Mouse (Mus musculus) forebrain, embryonic 10.5 days (tissue): ENCODE data around the gene Rere. TPM values are rescaled to one million over a fixed set of nuclear protein-coding genes. Genes with fewer than 3 reads are reported as not detected.

Experiments
- DNase-seq: peaks from one replicate; pipeline ENCODE4 v3.0.0-alpha.2; 2017; ENCODE audit warnings: low spot score; ENCODE audit errors: extremely low spot score
- H3K27ac ChIP-seq: fragments of 300-500 bp; sonication (generic); 2 replicates; pipeline ENCODE4 v1.5.1; 2016; ENCODE audit warnings: mild to moderate bottlenecking
- H3K27me3 ChIP-seq: fragments of 300-500 bp; sonication (generic); 2 replicates; pipeline ENCODE4 v1.6.1; 2016; ENCODE audit warnings: mild to moderate bottlenecking; ENCODE audit not compliant: poor library complexity, severe bottlenecking
- H3K36me3 ChIP-seq: fragments of 300-500 bp; sonication (generic); replicated peaks from 2 replicates; pipeline ENCODE4 v1.6.1; 2016; ENCODE audit warnings: mild to moderate bottlenecking, moderate library complexity
- H3K4me1 ChIP-seq: fragments of 300-500 bp; sonication (generic); 2 replicates; pipeline ENCODE4 v1.6.1; 2016
- H3K4me3 ChIP-seq: fragments of 300-500 bp; sonication (generic); 2 replicates; pipeline ENCODE4 v1.5.1; 2016; ENCODE audit warnings: mild to moderate bottlenecking, moderate library complexity
- H3K9me3 ChIP-seq: fragments of 300-500 bp; sonication (generic); 2 replicates; pipeline ENCODE4 v1.6.1; 2016; ENCODE audit warnings: mild to moderate bottlenecking, moderate library complexity
- WGBS: fragments of 180-500 bp; shearing (Covaris S2); methylation state at CpG from one replicate; pipeline ENCODE4 v1.1.7; 2016; 5-methylcytosine and 5-hydroxymethylcytosine counted together
- polyA plus RNA-seq: library from polyadenylated mRNA; unstranded; fragments of >200 nt; fragmentation: Nextera tagmentation; extraction: Ambion mirVana; gene quantifications from 2 replicates; pipeline ENCODE4 v1.2.1, GENCODE M21; 2016

The Rere gene
- polyA plus RNA-seq, 1 experiment from 2014 or later: 31.1 TPM

DNA sequence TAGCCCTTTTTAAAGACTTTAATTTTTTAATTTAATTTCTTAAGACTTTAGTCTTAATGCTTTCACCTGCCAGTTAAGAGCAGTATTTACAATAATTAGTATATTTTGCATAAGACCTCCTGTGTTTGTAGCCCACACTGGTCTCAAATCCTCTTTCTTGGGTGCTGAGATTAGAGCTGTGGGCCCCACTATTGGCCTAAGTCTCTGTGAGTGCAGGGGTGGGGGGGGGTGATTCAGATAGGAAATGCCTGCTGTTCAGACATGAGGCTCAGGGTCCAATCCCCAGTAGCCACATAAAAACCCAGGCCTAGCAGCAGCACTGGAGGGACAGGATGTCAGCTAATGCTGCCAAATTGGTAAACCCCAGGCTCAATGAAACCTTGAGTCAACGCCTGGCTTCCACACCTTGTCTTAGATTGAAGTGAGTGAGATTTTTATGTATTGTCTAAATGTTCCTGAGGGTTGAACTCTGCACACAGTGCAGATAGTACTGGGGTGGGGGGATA is 41.0 kb upstream of the Rere start:
- peaks cover 69% of the 10 kb centered on the region for H3K36me3 ChIP-seq
- peak overlapping the region; percentile 93 for H3K4me3 ChIP-seq
- no peak overlapping the region for H3K27ac ChIP-seq
- no peaks in the 10 kb centered on the region for H3K9me3 ChIP-seq
- 86% methylated on average over 1 of the region's 1 CpGs for WGBS
- no peak for DNase-seq
- H3K27me3 ChIP-seq: no peaks in the 10 kb centered on the region
- peaks cover 70% of the 10 kb centered on the region for H3K4me1 ChIP-seq

- no peak overlapping the region for H3K27ac ChIP-seq
- peaks cover 58% of the 10 kb centered on the region for H3K4me1 ChIP-seq
- peaks cover 82% of the 10 kb centered on the region for H3K36me3 ChIP-seq
- peak overlapping the region; percentile 2; the same call in 1 of the 2 replicates for H3K4me3 ChIP-seq
- no peaks in the 10 kb centered on the region for H3K9me3 ChIP-seq
- H3K27me3 ChIP-seq: no peaks in the 10 kb centered on the region
- WGBS: 70% methylated on average over 4 of the region's 4 CpGs
- no peak for DNase-seq
Measured at GRCm38 (mm10) chr4:150241708-150242107, 39.7 kb upstream of the Rere start.

GRCm38 (mm10) chr4:150242745-150243144 is 38.7 kb upstream of the Rere start:
- H3K36me3 ChIP-seq: peaks cover 92% of the 10 kb centered on the region
- DNase-seq: no peak
- H3K4me3 ChIP-seq: no peak overlapping the region
- H3K27me3 ChIP-seq: no peaks in the 10 kb centered on the region
- 89% methylated on average over 5 of the region's 5 CpGs for WGBS
- H3K4me1 ChIP-seq: peaks cover 55% of the 10 kb centered on the region
- H3K27ac ChIP-seq: no peak overlapping the region
- no peaks in the 10 kb centered on the region for H3K9me3 ChIP-seq

DNA sequence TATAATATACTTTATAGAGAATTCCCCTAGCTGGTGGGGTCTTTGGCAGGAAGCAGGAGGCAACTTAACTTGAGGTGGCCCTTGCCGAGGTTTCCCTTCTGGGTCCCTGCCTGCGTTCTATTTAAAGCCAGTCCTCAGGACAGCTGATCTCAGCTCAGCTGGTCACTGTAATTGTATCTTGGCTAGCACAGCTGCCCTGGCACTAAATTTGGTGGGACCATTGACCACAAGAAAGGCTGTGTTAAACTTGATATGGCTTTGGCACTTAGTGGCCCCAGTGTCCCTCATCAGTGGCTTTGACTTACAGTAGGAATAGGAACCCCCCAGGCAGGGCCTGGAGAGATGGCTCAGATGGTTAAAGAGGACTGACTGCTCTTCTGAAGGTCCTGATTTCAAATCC is 35.6 kb upstream of the Rere start:
- H3K9me3 ChIP-seq: no peaks in the 10 kb centered on the region
- DNase-seq: no peak
- peaks cover 43% of the 10 kb centered on the region for H3K4me1 ChIP-seq
- no peak overlapping the region for H3K4me3 ChIP-seq
- peaks cover 100% of the 10 kb centered on the region for H3K36me3 ChIP-seq
- WGBS: 75% methylated on average over 2 of the region's 2 CpGs
- H3K27ac ChIP-seq: no peak overlapping the region
- no peaks in the 10 kb centered on the region for H3K27me3 ChIP-seq

DNA sequence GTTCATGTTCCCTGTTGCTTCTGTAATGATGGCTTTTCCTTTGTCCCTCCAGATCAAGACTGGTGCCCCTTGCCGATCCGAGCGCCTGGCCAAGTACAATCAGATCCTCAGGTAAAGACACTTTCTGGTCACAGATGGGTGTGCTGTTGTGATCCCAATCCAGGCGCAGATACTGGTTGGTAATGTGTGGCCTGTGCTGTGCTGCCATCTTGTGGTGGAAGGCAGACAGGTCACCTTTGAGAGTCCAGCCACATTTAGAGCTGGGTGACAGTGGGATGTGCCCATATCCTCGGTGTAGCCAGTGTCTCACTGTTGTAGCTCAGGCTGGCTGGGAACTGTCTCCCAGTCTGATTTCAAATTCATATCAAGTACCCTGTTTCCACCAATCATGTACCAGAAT is 33.4 kb upstream of the Rere start:
- Histone ChIP-seq H3K36me3 (peaks cover 99% of the 10 kb centered on the region), H3K27ac (no peak overlapping the region), H3K4me1 (peaks cover 28% of the 10 kb centered on the region), H3K27me3 (no peaks in the 10 kb centered on the region), H3K9me3 (no peaks in the 10 kb centered on the region), H3K4me3 (no peak overlapping the region)
- WGBS: 73% methylated on average over 5 of the region's 5 CpGs
- peak; percentile 60 for DNase-seq

GRCm38 (mm10) chr4:150248917-150249316 is 32.5 kb upstream of the Rere start:
- 85% methylated on average over 5 of the region's 5 CpGs for WGBS
- Histone ChIP-seq H3K4me1 (peaks cover 25% of the 10 kb centered on the region), H3K27me3 (no peaks in the 10 kb centered on the region), H3K4me3 (no peak overlapping the region), H3K36me3 (peaks cover 95% of the 10 kb centered on the region), H3K27ac (no peak overlapping the region), H3K9me3 (no peaks in the 10 kb centered on the region)
- no peak for DNase-seq

- no peak for DNase-seq
- 83% methylated on average over 5 of the region's 5 CpGs for WGBS
- Histone ChIP-seq H3K27ac (no peak overlapping the region), H3K36me3 (peaks cover 92% of the 10 kb centered on the region), H3K4me3 (no peak overlapping the region), H3K4me1 (peaks cover 30% of the 10 kb centered on the region), H3K27me3 (no peaks in the 10 kb centered on the region), H3K9me3 (no peaks in the 10 kb centered on the region)
Measured at GRCm38 (mm10) chr4:150249731-150250270, 31.6 kb upstream of the Rere start.

GRCm38 (mm10) chr4:150250549-150251422 is 30.7 kb upstream of the Rere start:
- Histone ChIP-seq H3K4me1 (peaks cover 32% of the 10 kb centered on the region), H3K36me3 (peaks cover 90% of the 10 kb centered on the region), H3K9me3 (no peaks in the 10 kb centered on the region), H3K4me3 (no peak overlapping the region), H3K27ac (peak overlapping the region; percentile 67), H3K27me3 (no peaks in the 10 kb centered on the region)
- WGBS: 51% methylated on average over 18 of the region's 18 CpGs
- DNase-seq: peak; percentile 36

DNA sequence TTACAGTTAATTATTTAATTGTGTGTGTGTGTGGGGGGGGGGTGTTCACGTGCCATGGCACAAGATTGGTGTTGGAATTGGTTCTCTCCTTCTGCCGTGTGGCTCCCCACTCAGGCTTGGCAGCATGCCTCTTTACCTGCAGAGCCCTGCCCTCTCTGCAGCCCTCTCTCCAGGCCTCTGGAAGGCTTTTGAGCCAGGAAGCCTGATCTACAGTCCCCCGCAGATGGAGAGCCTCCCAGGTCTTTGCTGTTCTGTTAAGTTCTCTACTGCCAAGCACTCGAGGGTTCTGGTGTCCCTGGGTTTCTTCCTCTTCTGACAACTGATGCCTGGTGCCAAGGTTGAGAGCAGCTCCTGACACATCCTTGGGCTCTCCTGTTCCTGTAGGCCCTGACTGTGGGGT is 27.0 kb upstream of the Rere start:
- WGBS: 75% methylated on average over 4 of the region's 4 CpGs
- H3K9me3 ChIP-seq: no peaks in the 10 kb centered on the region
- peaks cover 51% of the 10 kb centered on the region for H3K4me1 ChIP-seq
- H3K27ac ChIP-seq: no peak overlapping the region
- peaks cover 69% of the 10 kb centered on the region for H3K36me3 ChIP-seq
- no peak for DNase-seq
- 0 out of 2 replicates have a peak, but pooled peaks cover 3% of the 10 kb centered on the region for H3K27me3 ChIP-seq
- no peak overlapping the region for H3K4me3 ChIP-seq

- Histone ChIP-seq H3K4me3 (no peak overlapping the region), H3K4me1 (peaks cover 48% of the 10 kb centered on the region), H3K36me3 (peaks cover 61% of the 10 kb centered on the region), H3K27me3 (0 out of 2 replicates have a peak, but pooled peaks cover 3% of the 10 kb centered on the region), H3K9me3 (no peaks in the 10 kb centered on the region), H3K27ac (no peak overlapping the region)
- 91% methylated on average over 7 of the region's 7 CpGs for WGBS
- no peak for DNase-seq
Measured at GRCm38 (mm10) chr4:150255181-150255580, 26.3 kb upstream of the Rere start.

- Histone ChIP-seq H3K27me3 (0 out of 2 replicates have a peak, but pooled peaks cover 3% of the 10 kb centered on the region), H3K36me3 (peaks cover 39% of the 10 kb centered on the region), H3K4me3 (no peak overlapping the region), H3K27ac (peak overlapping the region; percentile 68), H3K4me1 (peaks cover 48% of the 10 kb centered on the region), H3K9me3 (no peaks in the 10 kb centered on the region)
- DNase-seq: peak; percentile 84
- WGBS: 55% methylated on average over 20 of the region's 20 CpGs
Measured at GRCm38 (mm10) chr4:150257252-150258204, 23.9 kb upstream of the Rere start.

DNA sequence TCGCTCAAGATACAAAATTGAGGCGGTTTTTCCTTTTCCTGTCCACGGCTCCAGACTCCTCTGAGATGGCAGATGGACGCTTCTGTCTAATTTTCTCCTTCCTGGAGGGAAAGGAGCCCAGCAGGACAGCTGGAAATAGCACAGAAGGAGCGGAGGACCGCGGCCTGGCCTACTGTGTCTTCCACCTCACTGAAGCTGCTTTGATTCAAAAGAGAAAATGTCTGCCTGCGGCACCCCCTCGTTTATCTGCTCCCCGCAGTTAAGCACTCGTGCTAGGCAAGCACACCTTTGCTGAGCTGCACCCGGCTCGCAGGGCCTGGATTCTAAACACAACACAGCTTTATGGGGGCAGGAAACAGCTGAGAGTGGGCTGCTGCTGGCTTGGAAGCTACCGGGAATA is 23.1 kb upstream of the Rere start:
- no peak for DNase-seq
- Histone ChIP-seq H3K36me3 (peaks cover 38% of the 10 kb centered on the region), H3K4me3 (no peak overlapping the region), H3K27ac (peak overlapping the region; percentile 68), H3K27me3 (0 out of 2 replicates have a peak, but pooled peaks cover 3% of the 10 kb centered on the region), H3K9me3 (no peaks in the 10 kb centered on the region), H3K4me1 (peaks cover 48% of the 10 kb centered on the region)
- WGBS: 73% methylated on average over 14 of the region's 14 CpGs
